In the genomic region with DNA sequence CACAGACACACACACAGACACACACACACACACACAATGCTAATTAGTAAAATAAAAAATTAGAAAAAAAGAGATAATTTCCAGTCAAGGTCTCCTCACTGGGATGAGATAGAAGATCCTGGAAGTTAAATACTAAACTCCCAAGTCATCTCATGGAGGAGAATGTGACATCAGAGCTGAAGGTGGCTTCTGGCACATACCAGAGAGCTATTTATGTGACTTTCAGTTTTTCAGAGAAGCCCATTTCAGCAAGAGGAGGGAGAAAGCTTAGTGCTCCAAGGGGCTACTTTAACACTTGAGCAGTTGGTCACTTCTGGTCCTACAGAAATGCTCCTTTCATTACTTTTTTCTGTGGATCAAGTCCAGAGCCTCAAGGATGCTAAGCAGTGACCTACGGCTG, we compare ENCODE assay signal across 17 mouse cellular contexts.
"Had no signal": no experiment of that assay in that cellular context is flagged by ENCODE, and none has a peak within 500 bp of the region (broad histone marks: within the 10 kb centered on the region; RNA-seq: fewer than 3 reads in every experiment).

No protein-coding gene starts in this region.

- ATAC-seq: liver, postnatal 0 days; lung, postnatal 0 days; midbrain, embryonic 13.5 days; midbrain, embryonic 15.5 days had no signal

- H3K4me3 ChIP-seq: lung, embryonic 15.5 days; megakaryocyte, embryonic 14.5 days; midbrain, embryonic 13.5 days; midbrain, embryonic 15.5 days; neural tube, embryonic 12.5 days; stomach, embryonic 15.5 days had no signal

- DNase-seq: liver, postnatal 0 days; lung, adult 2 months; lung, postnatal 14 days; lung, postnatal 36 days; right cerebral cortex, postnatal 14 days; thymus, adult 18-20 months; thymus, postnatal 14 days; thymus, postnatal 36 days had no signal

- H3K27ac ChIP-seq: lung, embryonic 15.5 days; macrophage; midbrain, embryonic 13.5 days; midbrain, embryonic 15.5 days; neural tube, embryonic 12.5 days; stomach, embryonic 15.5 days; stomach, postnatal 0 days had no signal
